Mouse (Mus musculus) bone marrow macrophage, adult 2 months (primary cell): ENCODE results near the gene Donson. TPM values are rescaled to one million over a fixed set of nuclear protein-coding genes. Genes with fewer than 3 reads are reported as not detected.

ENCODE experiments used
- H3K27ac ChIP-seq: 2 replicates; pipeline ENCODE4 v1.5.1; 2012; ENCODE audit warnings: low read depth, low read length; ENCODE audit not compliant: insufficient read depth
- H3K4me1 ChIP-seq: 2 replicates; pipeline ENCODE4 v1.6.1; 2012; ENCODE audit warnings: low read length; ENCODE audit not compliant: control insufficient read depth, insufficient read depth
- H3K4me3 ChIP-seq: 2 replicates; pipeline ENCODE4 v1.5.1; 2012; ENCODE audit warnings: mild to moderate bottlenecking, low read length, moderate library complexity; ENCODE audit not compliant: insufficient read depth
- CTCF ChIP-seq: IDR thresholded peaks from 2 replicates; pipeline ENCODE4 v1.5.1; 2012; ENCODE audit warnings: low read depth, mild to moderate bottlenecking, low read length, moderate library complexity
- POLR2A ChIP-seq: IDR thresholded peaks from 2 replicates; pipeline ENCODE4 v1.6.1; 2012; ENCODE audit warnings: mild to moderate bottlenecking, low read depth, low read length, borderline replicate concordance
- polyA plus RNA-seq: library from polyadenylated mRNA; stranded (reverse); fragments of >200 nt; gene quantifications from 2 replicates; pipeline ENCODE4 v1.2.4, GENCODE M21; 2012; ENCODE audit not compliant: missing spikeins, insufficient read depth, insufficient read length

Gene Donson
- 12.2 and 14.5 TPM in 2 replicates for polyA plus RNA-seq

DNA sequence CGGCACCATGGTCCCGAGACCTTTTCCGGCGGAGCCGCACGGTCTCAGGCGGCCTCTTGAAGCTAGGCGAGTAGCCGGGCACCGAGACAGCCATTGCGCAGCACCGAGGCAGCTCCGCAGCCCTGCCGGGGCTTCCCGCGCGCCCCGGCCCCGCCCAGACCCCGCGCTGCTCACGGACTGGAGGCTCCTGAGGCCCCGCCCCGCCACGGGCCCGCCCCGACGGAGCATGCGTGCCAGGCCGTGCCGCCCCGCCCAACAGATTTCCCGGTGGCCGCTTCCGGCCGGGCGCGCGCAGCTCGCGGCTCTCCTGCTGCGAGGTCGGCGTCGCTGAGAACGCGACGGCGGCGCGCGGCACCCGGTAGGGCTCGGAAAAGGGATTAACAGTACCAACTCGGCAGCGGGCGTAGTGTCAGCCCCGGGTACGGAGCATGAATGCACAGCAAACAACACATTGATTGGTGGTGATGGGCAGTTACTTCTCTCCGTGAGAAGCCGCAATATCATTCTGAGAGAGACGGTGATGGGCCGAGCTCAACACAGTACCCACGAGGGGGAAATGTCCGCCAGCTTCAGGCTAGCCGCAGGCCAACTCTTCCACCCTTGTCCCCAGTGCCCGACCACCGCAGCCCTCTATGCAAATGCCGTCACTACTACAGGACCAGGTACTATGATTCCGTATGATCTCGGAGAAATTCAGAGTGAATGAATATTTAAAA, at the start of gene Donson:
TSS of gene Donson (minus strand) at position 152 of the 716 bp plus-strand sequence.
- peak within 1 kb of the TSS; percentile 78 for H3K27ac ChIP-seq
- no peak for TF ChIP-seq POLR2A
- TF ChIP-seq CTCF = no peak
- H3K4me1 ChIP-seq = peaks cover 21% of the 10 kb centered on the region
- H3K4me3 ChIP-seq = peak within 1 kb of the TSS; percentile 78

DNA sequence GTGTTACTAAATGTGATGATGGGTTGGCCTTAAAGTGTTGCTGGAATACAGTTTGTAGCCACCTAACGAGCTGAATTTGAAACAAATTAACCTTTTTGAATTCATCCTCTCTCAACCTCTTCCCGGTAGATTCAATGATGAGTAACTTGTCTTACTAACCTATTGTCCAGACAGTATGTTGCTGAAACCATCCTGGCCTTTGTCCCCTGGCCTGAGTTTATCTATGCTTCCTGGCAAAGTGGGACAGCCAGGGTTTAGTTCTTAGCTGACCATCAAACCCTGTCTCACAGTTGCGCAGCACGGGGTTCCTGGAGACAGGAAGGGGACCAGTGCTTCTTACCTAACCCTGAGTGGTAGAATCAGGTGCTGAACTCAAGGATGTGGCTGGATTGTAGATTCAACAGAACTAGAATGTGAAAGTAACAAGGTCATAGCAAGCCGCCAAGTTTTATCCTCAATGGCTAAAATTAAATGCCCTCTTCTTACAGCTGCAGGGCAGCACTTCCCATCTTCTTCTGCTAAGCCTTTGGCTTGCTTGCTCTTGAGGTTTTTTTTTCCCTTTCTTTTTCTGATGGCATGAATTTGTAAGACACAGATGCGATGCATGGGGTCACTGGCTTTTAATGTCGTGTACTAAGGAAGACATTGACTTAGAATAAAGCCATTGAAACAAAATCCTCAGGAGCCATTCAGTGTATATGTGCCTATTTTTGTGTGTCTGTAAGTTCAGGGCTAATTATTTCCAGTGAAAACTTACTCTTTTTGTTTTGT, 47.7 kb upstream of the Donson start:
- H3K27ac ChIP-seq = peak overlapping the region; percentile 86
- H3K4me1 ChIP-seq = peaks cover 74% of the 10 kb centered on the region
- no peak overlapping the region for H3K4me3 ChIP-seq
- TF ChIP-seq POLR2A (no peak), CTCF (no peak)

GRCm38 (mm10) chr16:91734771-91735170, 46.2 kb upstream of the Donson start:
- peak overlapping the region; percentile 86 for H3K27ac ChIP-seq
- TF ChIP-seq POLR2A (no peak), CTCF (no peak)
- H3K4me3 ChIP-seq = peak overlapping the region; percentile 19
- peaks cover 64% of the 10 kb centered on the region for H3K4me1 ChIP-seq

GRCm38 (mm10) chr16:91732816-91733215, 44.2 kb upstream of the Donson start:
- H3K27ac ChIP-seq = peak overlapping the region; percentile 35
- peaks cover 50% of the 10 kb centered on the region for H3K4me1 ChIP-seq
- TF ChIP-seq POLR2A (no peak), CTCF (no peak)
- H3K4me3 ChIP-seq = no peak overlapping the region

- peak overlapping the region; percentile 81 for H3K27ac ChIP-seq
- H3K4me3 ChIP-seq = peak overlapping the region; percentile 94
- peaks cover 43% of the 10 kb centered on the region for H3K4me1 ChIP-seq
- TF ChIP-seq POLR2A (no peak), CTCF (no peak)
Measured at GRCm38 (mm10) chr16:91730446-91730845, 41.9 kb upstream of the Donson start.

- peaks cover 38% of the 10 kb centered on the region for H3K4me1 ChIP-seq
- H3K27ac ChIP-seq = peak overlapping the region; percentile 81
- H3K4me3 ChIP-seq = peak overlapping the region; percentile 94
- TF ChIP-seq POLR2A (no peak), CTCF (no peak)
Measured at GRCm38 (mm10) chr16:91729821-91730441, 41.4 kb upstream of the Donson start.

DNA sequence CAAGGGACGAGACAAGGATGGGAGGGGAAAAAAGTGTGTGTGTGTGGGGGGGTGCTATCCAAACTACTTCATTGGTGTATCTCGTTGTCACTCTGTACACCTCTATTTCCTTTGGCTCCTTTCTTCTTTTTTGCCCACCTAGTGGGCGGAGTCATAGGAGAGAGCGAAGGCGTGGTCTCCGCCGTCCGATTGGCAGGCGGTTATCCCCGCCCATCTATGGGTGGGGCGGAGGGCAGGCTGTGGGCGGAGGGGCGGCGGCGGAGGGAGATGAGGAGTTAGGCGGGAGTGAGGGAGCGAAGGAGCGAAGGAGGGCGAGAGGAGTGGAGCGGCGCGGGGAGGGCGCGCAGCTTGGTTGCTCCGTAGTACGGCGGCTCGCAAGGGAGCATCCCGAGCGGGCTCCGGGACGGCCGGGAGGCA, 40.5 kb upstream of the Donson start, which contains the start of gene Itsn1:
TSS of gene Itsn1 (plus strand) at position 216 of the 417 bp plus-strand sequence.
- H3K4me3 ChIP-seq = peak within 1 kb of the TSS; percentile 94
- H3K4me1 ChIP-seq = peaks cover 31% of the 10 kb centered on the region
- TF ChIP-seq POLR2A (peak; percentile 84; the same call in 1 of the 2 replicates), CTCF (no peak)
- H3K27ac ChIP-seq = peak within 1 kb of the TSS; percentile 86

DNA sequence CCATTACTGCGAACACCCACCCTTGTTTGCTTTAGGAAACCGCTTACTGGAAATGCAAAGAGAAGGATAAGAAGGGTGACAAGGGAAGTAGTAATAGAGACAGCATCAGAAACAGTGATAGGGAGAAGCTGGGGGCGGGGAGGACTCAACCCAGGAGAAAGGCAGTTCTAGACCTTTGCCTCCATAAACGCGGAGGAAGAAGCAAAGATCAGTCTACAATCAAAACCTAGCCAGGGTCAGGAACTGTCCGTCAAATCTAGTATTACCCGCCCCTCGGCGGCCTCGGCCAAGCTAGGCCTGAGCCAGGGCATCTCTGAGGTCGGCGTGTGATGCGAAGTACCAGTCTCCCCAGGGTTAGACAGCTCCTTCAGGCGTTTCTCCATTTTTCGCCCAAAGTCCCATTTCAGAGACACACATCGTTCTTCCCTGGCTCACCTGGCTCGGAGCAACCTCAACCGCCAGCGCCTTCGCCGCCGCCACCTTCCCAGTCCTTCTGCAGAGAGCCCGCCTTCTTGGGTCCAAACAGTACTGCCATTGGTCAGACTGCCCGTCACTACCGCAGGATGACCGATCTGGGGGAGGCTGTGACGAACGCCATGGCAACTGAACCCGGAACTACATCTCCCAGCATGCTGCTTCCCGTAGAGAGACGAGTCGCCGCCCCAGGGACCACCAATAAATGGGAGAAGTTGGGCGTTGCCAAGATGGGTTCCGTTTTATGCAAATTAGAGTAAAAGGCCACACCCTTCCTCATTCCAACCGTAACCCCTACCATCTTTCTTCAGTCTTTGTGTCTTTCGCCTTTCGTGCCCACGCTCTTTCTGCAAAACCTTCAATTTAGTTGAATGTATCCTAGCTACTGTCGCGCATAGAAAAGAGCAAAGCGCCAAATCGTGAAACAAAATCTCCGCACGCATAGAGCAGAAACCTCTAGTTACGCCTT, 39.8 kb upstream of the Donson start, which contains the start of gene Cryzl1:
TSS of gene Cryzl1 (minus strand) at position 853 of the 943 bp plus-strand sequence.
- H3K27ac ChIP-seq = peak within 1 kb of the TSS; percentile 86
- H3K4me1 ChIP-seq = peaks cover 26% of the 10 kb centered on the region
- H3K4me3 ChIP-seq = peak within 1 kb of the TSS; percentile 94
- TF ChIP-seq POLR2A (no peak), CTCF (no peak)
